Mouse (Mus musculus): ENCODE data around the gene Sept7. TPM values are rescaled to one million over a fixed set of nuclear protein-coding genes. Genes with fewer than 3 reads are reported as not detected.

Sept7 gene
- total and polyA plus RNA-seq, 3 experiments: 77.9 to 288 (median 170) TPM

- H3K79me2 ChIP-seq (replicated peaks; ENCODE audit: control insufficient read depth, extremely low read depth, insufficient read depth, poor library complexity, severe bottlenecking): peaks cover 37% of the 10 kb centered on the region
- H3K4me1 ChIP-seq (ENCODE audit: control insufficient read depth in 1 of 2, insufficient read depth in 2 of 2): peaks cover 0 to 24% of the 10 kb centered on the region in 2 experiments; a peak in 2 of 4 replicates
- dilution Hi-C loops (cut with MboI; ENCODE audit: extremely low pct_ligation_motif_present, extremely low pct_unique_long_range_greater_than_20kb, low sequenced_read_pairs) (no loop called here), in situ Hi-C loops (cut with MboI; ENCODE audit: low pct_ligation_motif_present, low pct_unique_long_range_greater_than_20kb, low sequenced_read_pairs) (no loop called here)
- peak overlapping the region; percentile 49; the same call in 1 of the 2 replicates for H3K4me2 ChIP-seq (ENCODE audit: insufficient read depth, low read depth, poor library complexity, severe bottlenecking)
- no peaks in the 10 kb centered on the region for H3K9me3 ChIP-seq (replicated peaks; ENCODE audit: low read length)
- no peaks in the 10 kb centered on the region for H3K27me3 ChIP-seq (replicated peaks)
- H3K27ac ChIP-seq (ENCODE audit: insufficient read depth, low read depth): peak overlapping the region; percentile 87; the same call in 1 of the 2 replicates
- H3K4me3 ChIP-seq (replicated peaks in 1 of 3; ENCODE audit: low read depth in 2 of 3, low read length in 2 of 3, poor library complexity in 1 of 3): peak overlapping the region; percentile 90 to 99 (median 98)
- DNase-seq (ENCODE audit: extremely low read depth): peak; percentile 47
- peak; percentile 90 for TF ChIP-seq JUND (conservative IDR thresholded peaks at IDR 0.05; ENCODE audit: low read depth, low read length)
- no peak for TF ChIP-seq NELFE (IDR thresholded peaks at IDR 0.05; ENCODE audit: low read depth, low read length)
- 0 out of 2 replicates have a peak, but pooled peaks have one; percentile 12 for TF ChIP-seq CHD1 (IDR thresholded peaks at IDR 0.05; ENCODE audit: low read depth, low read length)
- peak; percentile 65 for TF ChIP-seq ETS1 (conservative IDR thresholded peaks at IDR 0.05; ENCODE audit: low read depth, low read length)
- TF ChIP-seq IRF4 (IDR thresholded peaks at IDR 0.05; ENCODE audit: low read depth, low read length): peak; percentile 64
- no peak for TF ChIP-seq ELF1 (IDR thresholded peaks at IDR 0.05; ENCODE audit: low read depth, low read length)
- no peak for TF ChIP-seq ZKSCAN1 (IDR thresholded peaks at IDR 0.05; ENCODE audit: borderline replicate concordance, low read depth, low read length)
- TF ChIP-seq MAX (IDR thresholded peaks at IDR 0.05; ENCODE audit: low read length): no peak
- TF ChIP-seq CHD2 (IDR thresholded peaks at IDR 0.05; ENCODE audit: low read length): peak; percentile 69
- peak; percentile 69; the same call in 1 of the 2 replicates for TF ChIP-seq MEF2A (IDR thresholded peaks at IDR 0.05; ENCODE audit: borderline replicate concordance, low read depth, low read length)
- peak; percentile 84 for TF ChIP-seq EP300 (IDR thresholded peaks at IDR 0.05; ENCODE audit: low read length)
- peak; percentile 76 for TF ChIP-seq ZNF384 (IDR thresholded peaks at IDR 0.05; ENCODE audit: low read depth, low read length)
- peak; percentile 75 for TF ChIP-seq JUN (IDR thresholded peaks at IDR 0.05; ENCODE audit: insufficient read depth, low read depth, low read length)
- 0 out of 2 replicates have a peak, but pooled peaks have one; percentile 7 for TF ChIP-seq TCF12 (IDR thresholded peaks at IDR 0.05; ENCODE audit: low read depth, low read length)
- peak overlapping the region; percentile 99 for H3K9ac ChIP-seq (ENCODE audit: insufficient read depth, low read depth)
- no peaks in the 10 kb centered on the region for H3K36me3 ChIP-seq (replicated peaks in 1 of 2; ENCODE audit: control insufficient read depth in 1 of 2, insufficient read depth in 1 of 2, low read length in 1 of 2)
Measured at GRCm38 (mm10) chr9:25253478-25253824, 1.2 kb downstream of the Sept7 start.

- H3K4me1 ChIP-seq (ENCODE audit: control insufficient read depth in 1 of 2, insufficient read depth in 2 of 2): peaks cover 2 to 44% of the 10 kb centered on the region in 2 experiments
- H3K27ac ChIP-seq (ENCODE audit: insufficient read depth, low read depth): no peak overlapping the region
- no peak for DNase-seq (ENCODE audit: extremely low read depth)
- peaks cover 45% of the 10 kb centered on the region for H3K79me2 ChIP-seq (replicated peaks; ENCODE audit: control insufficient read depth, extremely low read depth, insufficient read depth, poor library complexity, severe bottlenecking)
- H3K9me3 ChIP-seq (replicated peaks; ENCODE audit: low read length): no peaks in the 10 kb centered on the region
- in situ Hi-C loops (cut with MboI; ENCODE audit: low pct_ligation_motif_present, low pct_unique_long_range_greater_than_20kb, low sequenced_read_pairs) (no loop called here), dilution Hi-C loops (cut with MboI; ENCODE audit: extremely low pct_ligation_motif_present, extremely low pct_unique_long_range_greater_than_20kb, low sequenced_read_pairs) (no loop called here)
- H3K4me2 ChIP-seq (ENCODE audit: insufficient read depth, low read depth, poor library complexity, severe bottlenecking): no peak overlapping the region
- TF ChIP-seq ELF1 (IDR thresholded peaks at IDR 0.05; ENCODE audit: low read depth, low read length): no peak
- TF ChIP-seq EP300 (IDR thresholded peaks at IDR 0.05; ENCODE audit: low read length): no peak
- TF ChIP-seq NELFE (IDR thresholded peaks at IDR 0.05; ENCODE audit: low read depth, low read length): no peak
- no peak for TF ChIP-seq MAZ (IDR thresholded peaks at IDR 0.05; ENCODE audit: low read depth, low read length)
- no peak for TF ChIP-seq ZC3H11A (IDR thresholded peaks at IDR 0.05; ENCODE audit: low read depth, low read length)
- TF ChIP-seq SIN3A (IDR thresholded peaks at IDR 0.05; ENCODE audit: low read length): no peak
- no peak overlapping the region for H3K9ac ChIP-seq (ENCODE audit: insufficient read depth, low read depth)
- H3K27me3 ChIP-seq (replicated peaks): no peaks in the 10 kb centered on the region
- peaks cover 2 to 9% of the 10 kb centered on the region in 2 experiments for H3K36me3 ChIP-seq (replicated peaks in 1 of 2; ENCODE audit: control insufficient read depth in 1 of 2, insufficient read depth in 1 of 2, low read length in 1 of 2)
- H3K4me3 ChIP-seq (replicated peaks in 1 of 3; ENCODE audit: low read depth in 2 of 3, low read length in 2 of 3, poor library complexity in 1 of 3): peak overlapping the region in 1 of 3 experiments; percentile 52
Measured at GRCm38 (mm10) chr9:25260411-25260810, 8.2 kb downstream of the Sept7 start.
